Mouse (Mus musculus): ENCODE data around the gene Kcnma1. TPM values are rescaled to one million over a fixed set of nuclear protein-coding genes. Genes with fewer than 3 reads are reported as not detected.

Gene Kcnma1
- polyA plus RNA-seq, 1 experiment from 2014 or later, result 0.42 TPM

DNA sequence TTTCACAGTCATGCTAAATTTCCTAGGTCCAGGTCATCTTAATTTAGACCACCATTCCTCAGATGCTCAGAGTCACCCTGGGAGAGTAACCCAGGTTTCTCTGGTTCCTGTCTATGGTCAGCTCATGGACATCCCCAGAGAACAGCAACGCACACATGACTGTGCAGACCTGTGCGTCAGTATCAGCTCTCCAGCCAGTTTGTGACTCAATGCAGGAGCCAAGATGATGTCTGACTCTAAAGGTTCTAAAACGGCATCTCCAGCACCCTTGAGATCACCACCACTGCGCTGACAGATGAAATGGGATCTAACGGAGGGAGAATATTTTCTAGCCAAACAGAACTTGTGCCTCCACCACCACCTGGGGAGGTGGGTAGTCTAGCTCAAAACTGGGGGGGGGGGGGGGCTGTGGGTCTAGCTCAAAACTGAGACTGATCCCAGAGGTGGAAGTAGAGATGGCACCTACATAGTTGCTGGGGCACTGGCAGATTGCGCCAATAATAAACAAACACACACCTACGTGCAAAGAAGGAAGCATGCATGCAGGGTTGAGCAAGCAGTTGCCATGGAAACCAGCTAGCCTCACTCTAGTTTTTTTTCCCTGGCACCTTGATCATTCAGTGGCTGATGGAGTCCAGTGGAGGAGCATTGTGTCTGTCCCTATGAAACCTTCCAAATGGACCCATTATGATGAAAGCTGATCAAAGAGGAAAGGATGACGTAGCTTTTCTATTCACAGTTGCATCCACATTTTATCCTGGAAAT lies 231.3 kb downstream of the Kcnma1 start:
- Histone ChIP-seq H3K36me3 (no peaks in the 10 kb centered on the region), H3K9me3 (replicated peaks) (no peaks in the 10 kb centered on the region), H3K27ac (ENCODE audit: poor library complexity, severe bottlenecking) (no peak overlapping the region), H3K4me3 (no peak overlapping the region), H3K27me3 (replicated peaks) (0 out of 2 replicates have a peak, but pooled peaks cover 3% of the 10 kb centered on the region), H3K4me1 (replicated peaks) (peaks cover 4% of the 10 kb centered on the region; the same call in 1 of the 2 replicates), H3K9ac (no peak overlapping the region), H3K4me2 (no peak overlapping the region)
- WGBS, result 74% methylated on average over 8 of the region's 8 CpGs
- ATAC-seq (ENCODE audit: insufficient number of reproducible peaks, low FRiP score), result no peak

DNA sequence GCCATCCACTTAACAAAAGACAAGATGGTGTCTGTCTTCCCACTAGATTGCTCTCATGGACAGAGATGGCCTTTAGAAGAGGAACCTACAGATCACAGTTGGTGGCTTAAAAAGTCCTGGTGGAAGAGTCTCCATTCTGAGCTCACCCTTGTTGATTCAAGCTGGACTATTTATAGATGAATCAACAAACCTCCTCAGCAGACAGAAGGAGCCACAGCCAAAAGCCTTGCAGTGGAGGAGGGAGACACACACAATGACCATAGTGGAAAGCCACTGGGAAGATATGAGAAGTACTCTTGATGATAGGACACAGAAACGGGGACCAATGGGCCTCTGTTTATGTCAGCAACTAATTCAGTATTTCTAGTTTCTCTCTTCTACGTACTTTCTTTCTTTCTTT lies 239.7 kb downstream of the Kcnma1 start:
- no peak overlapping the region for H3K27ac ChIP-seq (ENCODE audit: poor library complexity, severe bottlenecking)
- ATAC-seq (ENCODE audit: insufficient number of reproducible peaks, low FRiP score), result no peak
- no peaks in the 10 kb centered on the region for H3K36me3 ChIP-seq
- 0 out of 2 replicates have a peak, but pooled peaks cover 7% of the 10 kb centered on the region for H3K27me3 ChIP-seq (replicated peaks)
- 43% methylated on average over 2 of the region's 2 CpGs for WGBS
- H3K4me3 ChIP-seq, result no peak overlapping the region
- peaks cover 5% of the 10 kb centered on the region; the same call in 1 of the 2 replicates for H3K4me1 ChIP-seq (replicated peaks)
- H3K4me2 ChIP-seq, result no peak overlapping the region
- no peak overlapping the region for H3K9ac ChIP-seq
- H3K9me3 ChIP-seq (replicated peaks), result no peaks in the 10 kb centered on the region

DNA sequence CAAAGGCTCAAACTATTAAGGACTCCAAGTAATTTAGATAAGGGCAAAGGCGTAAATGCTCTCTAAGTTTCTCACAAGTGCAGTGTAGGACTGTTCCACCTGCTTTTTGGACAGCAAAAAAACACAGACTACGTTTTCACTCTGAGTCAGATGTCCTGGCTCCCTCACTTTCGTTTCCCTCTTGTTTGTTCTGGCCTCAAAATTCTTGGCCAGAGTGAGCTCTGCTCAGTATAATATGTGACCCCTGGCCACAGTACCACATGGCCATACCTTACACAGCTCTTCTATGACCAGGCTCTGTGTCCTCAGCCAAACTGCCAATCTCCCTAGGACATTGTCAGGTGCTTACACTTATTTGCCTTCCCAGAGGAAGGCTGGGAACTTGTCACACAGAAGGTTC lies 241.6 kb downstream of the Kcnma1 start:
- no peaks in the 10 kb centered on the region for H3K36me3 ChIP-seq
- no peak overlapping the region for H3K9ac ChIP-seq
- H3K4me1 ChIP-seq (replicated peaks), result peaks cover 5% of the 10 kb centered on the region; the same call in 1 of the 2 replicates
- H3K27ac ChIP-seq (ENCODE audit: poor library complexity, severe bottlenecking), result no peak overlapping the region
- WGBS, result 51% methylated on average over 3 of the region's 3 CpGs
- H3K9me3 ChIP-seq (replicated peaks), result no peaks in the 10 kb centered on the region
- ATAC-seq (ENCODE audit: insufficient number of reproducible peaks, low FRiP score), result no peak
- H3K27me3 ChIP-seq (replicated peaks), result 0 out of 2 replicates have a peak, but pooled peaks cover 2% of the 10 kb centered on the region
- H3K4me3 ChIP-seq, result no peak overlapping the region
- H3K4me2 ChIP-seq, result no peak overlapping the region

DNA sequence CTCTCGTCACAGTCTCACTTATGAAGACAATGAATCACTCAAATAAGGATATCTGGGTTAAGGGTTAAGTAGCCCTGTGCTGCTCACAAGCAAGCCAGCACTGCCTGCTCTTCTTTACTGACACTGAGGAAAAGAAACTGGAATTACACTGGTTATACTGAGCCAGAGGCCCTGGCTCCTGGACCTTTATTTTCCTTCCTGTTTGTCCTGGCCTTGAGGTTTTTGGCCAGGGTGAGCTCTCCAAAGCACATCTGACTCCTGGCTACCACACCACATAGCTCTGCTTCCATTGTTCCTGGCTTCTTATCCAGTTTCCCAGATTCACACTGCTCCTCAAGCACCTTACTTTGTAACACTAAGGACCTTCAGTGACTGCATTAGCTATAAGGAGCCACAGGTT lies 242.5 kb downstream of the Kcnma1 start:
- no peak for ATAC-seq (ENCODE audit: insufficient number of reproducible peaks, low FRiP score)
- Histone ChIP-seq H3K36me3 (no peaks in the 10 kb centered on the region), H3K27me3 (replicated peaks) (peaks cover 2% of the 10 kb centered on the region; the same call in 1 of the 2 replicates), H3K4me3 (no peak overlapping the region), H3K27ac (ENCODE audit: poor library complexity, severe bottlenecking) (no peak overlapping the region), H3K9me3 (replicated peaks) (no peaks in the 10 kb centered on the region), H3K4me1 (replicated peaks) (peaks cover 5% of the 10 kb centered on the region; the same call in 1 of the 2 replicates), H3K9ac (no peak overlapping the region), H3K4me2 (no peak overlapping the region)
- WGBS, result 59% methylated on average over 1 of the region's 1 CpGs

DNA sequence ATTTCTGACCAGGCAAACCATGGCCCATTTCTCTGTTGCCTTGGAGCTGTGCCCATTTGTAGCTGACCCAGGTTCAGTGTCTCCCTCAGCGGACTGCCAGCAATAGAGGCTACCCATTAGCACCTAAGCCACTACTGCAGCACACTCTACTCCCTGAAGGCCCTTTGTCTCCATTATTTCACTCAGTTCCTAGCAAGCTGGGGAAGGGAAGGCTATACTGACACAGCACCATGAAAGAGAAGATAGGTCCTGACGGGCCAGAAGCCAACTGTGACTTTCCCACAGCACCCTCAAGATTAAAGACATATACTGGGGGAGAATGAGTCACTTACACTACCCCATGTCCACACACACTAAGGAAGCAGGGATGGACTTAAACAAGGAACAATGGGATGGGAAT lies 251.8 kb downstream of the Kcnma1 start:
- H3K36me3 ChIP-seq, result no peaks in the 10 kb centered on the region
- H3K4me3 ChIP-seq, result no peak overlapping the region
- H3K9ac ChIP-seq, result no peak overlapping the region
- peaks cover 12% of the 10 kb centered on the region for H3K27me3 ChIP-seq (replicated peaks)
- H3K9me3 ChIP-seq (replicated peaks), result no peaks in the 10 kb centered on the region
- H3K27ac ChIP-seq (ENCODE audit: poor library complexity, severe bottlenecking), result no peak overlapping the region
- H3K4me1 ChIP-seq (replicated peaks), result no peaks in the 10 kb centered on the region
- no peak for ATAC-seq (ENCODE audit: insufficient number of reproducible peaks, low FRiP score)
- H3K4me2 ChIP-seq, result no peak overlapping the region
- 72% methylated on average over 2 of the region's 2 CpGs for WGBS

DNA sequence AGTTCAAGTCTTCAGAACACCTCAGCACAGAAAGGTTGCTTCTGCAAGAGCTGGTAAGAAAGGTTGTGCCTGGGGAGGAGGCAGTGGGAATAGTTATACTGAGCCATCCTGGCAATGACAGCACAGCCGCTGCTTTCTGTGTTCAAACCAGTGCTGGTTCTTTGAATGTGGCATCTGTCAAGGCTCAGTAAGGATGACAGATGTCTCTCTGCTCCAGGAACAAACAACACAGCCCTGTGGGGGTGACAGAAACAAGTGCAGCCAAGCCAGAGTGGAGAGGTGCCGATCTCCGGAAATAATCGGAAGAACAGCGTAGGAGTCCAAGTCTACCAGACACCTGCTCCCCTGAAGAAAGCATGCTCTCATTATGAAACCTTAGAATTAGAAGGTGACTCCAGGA lies 254.7 kb downstream of the Kcnma1 start:
- Histone ChIP-seq H3K27ac (ENCODE audit: poor library complexity, severe bottlenecking) (no peak overlapping the region), H3K4me2 (no peak overlapping the region), H3K9me3 (replicated peaks) (no peaks in the 10 kb centered on the region), H3K4me3 (no peak overlapping the region), H3K4me1 (replicated peaks) (no peaks in the 10 kb centered on the region), H3K9ac (no peak overlapping the region), H3K27me3 (replicated peaks) (peaks cover 9% of the 10 kb centered on the region), H3K36me3 (no peaks in the 10 kb centered on the region)
- ATAC-seq (ENCODE audit: insufficient number of reproducible peaks, low FRiP score), result no peak
- 83% methylated on average over 5 of the region's 5 CpGs for WGBS

DNA sequence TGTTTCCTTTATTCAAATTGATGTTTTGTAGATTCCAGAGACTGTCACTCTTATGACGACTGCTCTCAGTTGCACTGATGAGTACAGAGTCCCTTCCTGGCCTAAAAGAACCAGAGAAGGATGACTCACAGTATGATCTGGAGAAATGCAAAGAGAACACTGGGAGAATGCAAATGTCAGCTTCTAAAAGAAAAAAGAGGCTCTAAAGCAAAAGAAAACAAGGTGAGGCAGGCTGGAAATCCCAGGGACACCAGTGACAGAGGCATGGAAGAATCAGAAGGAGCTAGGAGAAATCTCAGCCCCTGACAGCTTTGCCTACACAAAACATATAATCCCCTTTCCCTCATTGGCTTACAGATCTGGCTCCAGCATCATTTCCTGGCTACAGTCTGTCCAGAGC lies 255.9 kb downstream of the Kcnma1 start:
- no peaks in the 10 kb centered on the region for H3K9me3 ChIP-seq (replicated peaks)
- 57% methylated on average over 1 of the region's 1 CpGs for WGBS
- H3K36me3 ChIP-seq, result no peaks in the 10 kb centered on the region
- H3K9ac ChIP-seq, result no peak overlapping the region
- H3K4me2 ChIP-seq, result no peak overlapping the region
- peaks cover 9% of the 10 kb centered on the region for H3K27me3 ChIP-seq (replicated peaks)
- ATAC-seq (ENCODE audit: insufficient number of reproducible peaks, low FRiP score), result no peak
- H3K27ac ChIP-seq (ENCODE audit: poor library complexity, severe bottlenecking), result no peak overlapping the region
- H3K4me3 ChIP-seq, result no peak overlapping the region
- no peaks in the 10 kb centered on the region for H3K4me1 ChIP-seq (replicated peaks)

DNA sequence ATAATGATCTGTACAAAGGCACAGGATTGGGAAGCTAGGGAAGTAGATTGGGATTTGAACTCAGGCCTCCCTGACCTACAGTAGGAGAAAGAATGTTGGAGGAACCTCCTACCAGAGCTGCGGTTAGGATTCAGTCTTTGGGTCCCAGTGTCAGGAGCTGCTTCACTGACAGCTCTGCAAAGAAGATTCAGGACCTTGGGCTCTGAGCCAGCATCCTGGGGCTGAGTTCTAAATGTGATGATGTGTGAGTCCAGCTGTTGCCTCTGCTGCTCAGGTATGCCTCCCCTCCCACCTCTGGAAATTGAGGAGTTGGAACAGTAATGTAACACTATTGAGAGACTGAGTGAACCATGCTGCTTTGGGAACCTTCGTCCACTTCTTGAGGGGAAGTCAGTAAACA lies 266.3 kb downstream of the Kcnma1 start:
- Histone ChIP-seq H3K4me1 (replicated peaks) (no peaks in the 10 kb centered on the region), H3K9me3 (replicated peaks) (no peaks in the 10 kb centered on the region), H3K4me2 (no peak overlapping the region), H3K9ac (no peak overlapping the region), H3K27me3 (replicated peaks) (no peaks in the 10 kb centered on the region; the same call in none of the 2 replicates), H3K4me3 (no peak overlapping the region), H3K27ac (ENCODE audit: poor library complexity, severe bottlenecking) (no peak overlapping the region), H3K36me3 (no peaks in the 10 kb centered on the region)
- WGBS, result 61% methylated on average over 2 of the region's 2 CpGs
- no peak for ATAC-seq (ENCODE audit: insufficient number of reproducible peaks, low FRiP score)

DNA sequence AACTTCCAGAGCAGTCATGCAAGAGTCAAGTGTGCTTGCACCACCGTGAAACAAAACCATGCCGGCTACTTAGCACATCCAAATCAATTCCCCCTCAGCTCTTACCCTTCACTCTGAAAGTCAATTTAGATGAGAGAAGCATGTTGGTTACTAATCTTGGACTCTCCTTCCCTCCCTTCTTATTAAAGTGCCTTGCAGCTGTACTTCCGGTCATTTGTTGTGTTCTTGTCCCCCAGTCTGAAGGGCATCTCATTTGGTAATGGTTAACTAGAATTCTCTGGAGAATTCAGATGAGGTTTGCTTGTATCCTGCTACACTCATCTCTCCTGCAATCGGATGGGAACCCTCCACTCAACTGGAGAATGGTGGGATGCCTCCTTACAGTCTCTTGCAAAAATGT lies 267.3 kb downstream of the Kcnma1 start:
- H3K4me2 ChIP-seq, result no peak overlapping the region
- H3K4me3 ChIP-seq, result no peak overlapping the region
- H3K4me1 ChIP-seq (replicated peaks), result no peaks in the 10 kb centered on the region
- no peaks in the 10 kb centered on the region for H3K36me3 ChIP-seq
- H3K27ac ChIP-seq (ENCODE audit: poor library complexity, severe bottlenecking), result no peak overlapping the region
- no peaks in the 10 kb centered on the region for H3K9me3 ChIP-seq (replicated peaks)
- ATAC-seq (ENCODE audit: insufficient number of reproducible peaks, low FRiP score), result no peak
- no peak overlapping the region for H3K9ac ChIP-seq
- WGBS, result 70% methylated on average over 4 of the region's 4 CpGs
- H3K27me3 ChIP-seq (replicated peaks), result no peaks in the 10 kb centered on the region; the same call in none of the 2 replicates

DNA sequence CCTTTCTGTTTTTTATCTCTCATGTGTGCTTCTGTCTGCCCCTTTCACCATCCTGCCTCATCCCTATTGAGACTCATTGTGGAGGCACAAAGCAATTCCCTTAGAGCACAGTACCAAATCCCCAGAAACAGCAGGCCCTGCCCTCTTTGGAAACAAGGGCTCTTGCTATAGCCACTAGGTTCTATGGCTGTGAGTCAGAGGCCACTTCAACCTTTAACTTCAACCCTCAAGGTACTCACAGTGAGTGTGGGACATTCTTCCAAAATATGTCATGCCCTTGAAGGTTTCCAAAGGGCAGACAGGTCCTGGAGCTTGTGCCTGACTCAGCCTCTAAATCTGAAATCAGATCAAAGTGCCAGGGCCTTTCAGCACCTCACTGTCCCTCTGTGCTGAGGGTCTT lies 272.8 kb downstream of the Kcnma1 start:
- no peak overlapping the region for H3K27ac ChIP-seq (ENCODE audit: poor library complexity, severe bottlenecking)
- H3K36me3 ChIP-seq, result no peaks in the 10 kb centered on the region
- no peaks in the 10 kb centered on the region for H3K4me1 ChIP-seq (replicated peaks)
- no peaks in the 10 kb centered on the region for H3K27me3 ChIP-seq (replicated peaks)
- H3K9me3 ChIP-seq (replicated peaks), result no peaks in the 10 kb centered on the region
- no peak overlapping the region for H3K4me3 ChIP-seq
- ATAC-seq (ENCODE audit: insufficient number of reproducible peaks, low FRiP score), result no peak
- no peak overlapping the region for H3K9ac ChIP-seq
- no peak overlapping the region for H3K4me2 ChIP-seq

DNA sequence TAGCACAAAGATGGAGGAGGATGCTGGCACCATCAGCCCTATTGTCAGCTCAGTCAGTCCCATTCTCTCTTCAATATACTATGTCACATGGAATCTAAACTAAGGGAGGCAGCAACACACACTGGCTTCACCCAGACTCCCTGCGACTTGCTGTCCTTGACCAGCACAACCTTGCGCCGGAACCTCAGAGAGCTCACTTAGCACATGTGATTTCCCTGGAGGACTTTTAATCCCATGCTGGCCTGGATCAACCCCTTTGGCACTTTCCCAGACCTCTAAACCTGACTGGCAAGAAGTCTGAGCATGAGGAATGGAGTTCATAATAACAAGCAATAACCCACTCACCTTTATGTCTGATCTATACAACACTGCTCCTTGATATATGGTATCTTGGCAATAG lies 280.1 kb downstream of the Kcnma1 start:
- 78% methylated on average over 3 of the region's 3 CpGs for WGBS
- H3K27me3 ChIP-seq (replicated peaks), result peaks cover 23% of the 10 kb centered on the region
- no peak for ATAC-seq (ENCODE audit: insufficient number of reproducible peaks, low FRiP score)

DNA sequence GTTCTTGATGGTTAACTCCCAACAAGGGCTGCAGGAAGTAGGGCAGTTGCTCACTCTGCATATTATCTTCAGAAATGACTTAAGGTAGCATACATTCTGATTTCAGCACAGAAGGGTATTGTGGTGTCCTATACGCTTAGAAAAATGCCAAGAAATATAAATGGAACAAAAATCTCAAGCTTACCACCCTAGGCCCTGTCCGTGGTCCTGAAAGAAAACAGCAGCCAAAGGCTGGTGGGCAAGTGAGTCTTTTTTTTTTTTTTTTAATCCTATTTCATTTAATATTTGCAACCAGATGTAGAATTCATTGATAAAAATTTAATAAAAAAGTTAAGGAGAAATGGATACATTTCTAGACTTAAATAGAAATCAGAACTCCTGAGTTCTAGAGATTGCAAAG lies 284.9 kb downstream of the Kcnma1 start:
- no peak for ATAC-seq (ENCODE audit: insufficient number of reproducible peaks, low FRiP score)
- Histone ChIP-seq H3K27me3 (replicated peaks) (peaks cover 17% of the 10 kb centered on the region), H3K9ac (no peak overlapping the region), H3K36me3 (no peaks in the 10 kb centered on the region), H3K9me3 (replicated peaks) (no peaks in the 10 kb centered on the region), H3K4me3 (no peak overlapping the region), H3K27ac (ENCODE audit: poor library complexity, severe bottlenecking) (no peak overlapping the region), H3K4me2 (no peak overlapping the region), H3K4me1 (replicated peaks) (no peaks in the 10 kb centered on the region)
- WGBS, result 35% methylated on average over 2 of the region's 2 CpGs

More for the DNA sequence above, 280.1 kb downstream of the Kcnma1 start:
- H3K9ac ChIP-seq, result no peak overlapping the region
- no peak overlapping the region for H3K4me3 ChIP-seq
- H3K36me3 ChIP-seq, result no peaks in the 10 kb centered on the region
- H3K9me3 ChIP-seq (replicated peaks), result no peaks in the 10 kb centered on the region
- no peak overlapping the region for H3K4me2 ChIP-seq
- H3K4me1 ChIP-seq (replicated peaks), result no peaks in the 10 kb centered on the region
- H3K27ac ChIP-seq (ENCODE audit: poor library complexity, severe bottlenecking), result no peak overlapping the region
